Mouse (Mus musculus) bone marrow, adult 2 months (tissue): ENCODE results near the gene Amh. TPM values are rescaled to one million over a fixed set of nuclear protein-coding genes. Genes with fewer than 3 reads are reported as not detected.

ENCODE experiments used
- H3K27ac ChIP-seq: fragments of 200-500 bp; 2 replicates; pipeline ENCODE4 v1.5.1; 2012; ENCODE audit warnings: low read depth, mild to moderate bottlenecking, control low read depth, inconsistent platforms, low read length; ENCODE audit not compliant: control insufficient read depth, poor library complexity, insufficient read depth
- H3K4me1 ChIP-seq: fragments of 200-500 bp; 2 replicates; pipeline ENCODE4 v1.6.1; 2011; ENCODE audit warnings: low read length; ENCODE audit not compliant: control insufficient read depth, insufficient read depth
- H3K4me3 ChIP-seq: fragments of 200-500 bp; replicated peaks from 2 replicates; pipeline ENCODE3; 2011; ENCODE audit warnings: mild to moderate bottlenecking, low read depth, low read length, control low read depth; ENCODE audit not compliant: control insufficient read depth
- CTCF ChIP-seq: fragments of 200-500 bp; IDR thresholded peaks from 2 replicates; pipeline ENCODE4 v1.5.1; 2011; ENCODE audit warnings: low read length, control low read depth; ENCODE audit not compliant: control insufficient read depth, insufficient read depth
- POLR2A ChIP-seq: fragments of 200-500 bp; IDR thresholded peaks from 2 replicates; pipeline ENCODE4 v1.6.1; 2011; ENCODE audit warnings: low read depth, mild to moderate bottlenecking, control low read depth, low read length, borderline replicate concordance; ENCODE audit not compliant: control insufficient read depth
- WGBS: fragments of 180-500 bp; shearing (Covaris S2); methylation state at CpG from one replicate; pipeline ENCODE4 v1.1.7; 2018; 5-methylcytosine and 5-hydroxymethylcytosine counted together
- polyA plus RNA-seq: library from polyadenylated mRNA; stranded (reverse); fragments of >200 nt; gene quantifications from 2 replicates; pipeline ENCODE4 v1.2.4, GENCODE M21; 2011; ENCODE audit warnings: low replicate concordance; ENCODE audit not compliant: missing spikeins, insufficient read depth, insufficient read length

The Amh gene
- 3.0 TPM in 1 of 2 replicates, not detected in the other for polyA plus RNA-seq

GRCm38 (mm10) chr10:80804916-80805315 is at the start of gene Amh:
Amh (plus strand) TSS chr10:80805243.
- H3K27ac ChIP-seq = no peak within 1 kb of the TSS
- WGBS = 81% methylated on average over 6 of the region's 6 CpGs
- no peak within 1 kb of the TSS for H3K4me3 ChIP-seq
- no peaks in the 10 kb centered on the region for H3K4me1 ChIP-seq
- TF ChIP-seq CTCF (no peak), POLR2A (no peak)

GRCm38 (mm10) chr10:80755291-80756015 is 49.6 kb upstream of the Amh start:
- under 1% methylated on average over 71 of the region's 75 CpGs for WGBS
- peak overlapping the region; percentile 78; the same call in 1 of the 2 replicates for H3K27ac ChIP-seq

GRCm38 (mm10) chr10:80756099-80756498 is 48.9 kb upstream of the Amh start:
- peaks cover 9% of the 10 kb centered on the region for H3K4me1 ChIP-seq
- peak overlapping the region; percentile 90 for H3K4me3 ChIP-seq
- TF ChIP-seq POLR2A (no peak), CTCF (0 out of 2 replicates have a peak, but pooled peaks have one; percentile 12)
- 32% methylated on average over 3 of the region's 3 CpGs for WGBS
- H3K27ac ChIP-seq = no peak overlapping the region

More at GRCm38 (mm10) chr10:80755291-80756015, 49.6 kb upstream of the Amh start:
- no peak for TF ChIP-seq POLR2A
- TF ChIP-seq CTCF = no peak
- peak overlapping the region; percentile 90 for H3K4me3 ChIP-seq
- H3K4me1 ChIP-seq = peaks cover 9% of the 10 kb centered on the region

- no peak for TF ChIP-seq CTCF
- no peak for TF ChIP-seq POLR2A
- 58% methylated on average over 2 of the region's 2 CpGs for WGBS
- Histone ChIP-seq H3K4me3 (peak overlapping the region; percentile 90), H3K4me1 (peaks cover 9% of the 10 kb centered on the region), H3K27ac (no peak overlapping the region)
These were observed 48.5 kb upstream of the Amh start for GRCm38 (mm10) chr10:80756509-80756908.

- TF ChIP-seq CTCF = no peak
- TF ChIP-seq POLR2A = no peak
- 52% methylated on average over 4 of the region's 4 CpGs for WGBS
- H3K27ac ChIP-seq = no peak overlapping the region; the same call in 1 of the 2 replicates
- H3K4me3 ChIP-seq = peak overlapping the region; percentile 90
- H3K4me1 ChIP-seq = peaks cover 9% of the 10 kb centered on the region
These were observed 48.1 kb upstream of the Amh start for GRCm38 (mm10) chr10:80756967-80757366.

GRCm38 (mm10) chr10:80757717-80758116 is 47.3 kb upstream of the Amh start:
- Histone ChIP-seq H3K4me1 (peaks cover 8% of the 10 kb centered on the region), H3K27ac (no peak overlapping the region), H3K4me3 (peak overlapping the region; percentile 22)
- 53% methylated on average over 5 of the region's 5 CpGs for WGBS
- TF ChIP-seq CTCF = peak; percentile 70
- no peak for TF ChIP-seq POLR2A

- TF ChIP-seq POLR2A (no peak), CTCF (no peak)
- Histone ChIP-seq H3K4me1 (peaks cover 11% of the 10 kb centered on the region), H3K27ac (no peak overlapping the region), H3K4me3 (no peak overlapping the region)
- WGBS = 69% methylated on average over 7 of the region's 7 CpGs
These were observed 46.4 kb upstream of the Amh start for GRCm38 (mm10) chr10:80758651-80759050.

- H3K27ac ChIP-seq = no peak overlapping the region
- WGBS = 91% methylated on average over 4 of the region's 4 CpGs
- H3K4me1 ChIP-seq = peaks cover 11% of the 10 kb centered on the region
- no peak overlapping the region for H3K4me3 ChIP-seq
- TF ChIP-seq POLR2A (no peak), CTCF (no peak)
These were observed 44.2 kb upstream of the Amh start for GRCm38 (mm10) chr10:80760596-80761524.
